Mouse (Mus musculus) C2C12 (cell line): ENCODE data around the gene Med13l.

Experiments used
- CEBPB ChIP-seq: IDR thresholded peaks from one replicate; pipeline ENCODE4 v1.6.1; 2011; ENCODE audit warnings: low read depth, mild to moderate bottlenecking, control low read depth, moderate library complexity
- CTCF ChIP-seq: IDR thresholded peaks from one replicate; pipeline ENCODE4 v1.5.1; 2011; ENCODE audit not compliant: control insufficient read depth, insufficient read depth, insufficient read length
- FOSL1 ChIP-seq: IDR thresholded peaks from one replicate; pipeline ENCODE4 v1.8.0; 2011; ENCODE audit warnings: mild to moderate bottlenecking, low read length; ENCODE audit not compliant: poor library complexity, insufficient read depth, severe bottlenecking
- MYOD1 ChIP-seq: IDR thresholded peaks from one replicate; pipeline ENCODE4 v1.6.1; 2011; ENCODE audit warnings: low read depth; ENCODE audit not compliant: control insufficient read depth, insufficient read length
- MYOG ChIP-seq: IDR thresholded peaks from one replicate; pipeline ENCODE4 v1.6.1; 2011; ENCODE audit not compliant: control insufficient read depth, insufficient read length; ENCODE audit errors: extremely low read depth
- USF1 ChIP-seq: IDR thresholded peaks from one replicate; pipeline ENCODE4 v1.6.1; 2011; ENCODE audit warnings: low read depth, mild to moderate bottlenecking, control low read depth, moderate library complexity

- TF ChIP-seq CTCF (no peak), USF1 (no peak), CEBPB (no peak), MYOD1 (no peak), FOSL1 (no peak), MYOG (no peak)
Observed at GRCm38 (mm10) chr5:118510969-118511368, 49.5 kb upstream of the Med13l start.
